Mouse (Mus musculus): Measurements from ENCODE around the gene Gab2. TPM values are rescaled to one million over a fixed set of nuclear protein-coding genes. Genes with fewer than 3 reads are reported as not detected.

Gab2 gene
- polyA plus RNA-seq, 1 experiment from 2014 or later, result 2.1 TPM

DNA sequence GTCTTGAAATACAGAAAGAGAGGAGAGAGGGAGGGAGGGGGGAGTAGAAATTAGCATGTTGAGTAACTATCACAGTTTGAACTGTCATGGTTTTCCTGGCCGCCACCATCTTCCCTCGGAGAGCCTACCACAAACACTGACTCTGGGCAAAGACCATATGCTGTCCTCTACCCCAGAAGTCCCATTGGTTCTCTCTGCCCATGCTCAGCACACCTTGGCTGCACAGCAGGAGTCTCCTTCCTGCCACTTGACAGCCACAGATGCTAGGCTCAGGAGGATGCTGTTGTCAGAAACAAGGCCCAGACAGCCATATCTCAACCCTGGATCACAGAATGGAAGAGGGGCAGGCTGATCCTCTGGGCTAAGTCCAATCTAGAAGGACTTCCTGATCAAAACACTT lies 253.0 kb downstream of the Gab2 start:
- no peak overlapping the region for H3K27ac ChIP-seq
- no peak for DNase-seq
- whole genome bisulfite sequencing (ENCODE audit: insufficient replicate concordance), result 53% methylated on average over 2 of the region's 2 CpGs

DNA sequence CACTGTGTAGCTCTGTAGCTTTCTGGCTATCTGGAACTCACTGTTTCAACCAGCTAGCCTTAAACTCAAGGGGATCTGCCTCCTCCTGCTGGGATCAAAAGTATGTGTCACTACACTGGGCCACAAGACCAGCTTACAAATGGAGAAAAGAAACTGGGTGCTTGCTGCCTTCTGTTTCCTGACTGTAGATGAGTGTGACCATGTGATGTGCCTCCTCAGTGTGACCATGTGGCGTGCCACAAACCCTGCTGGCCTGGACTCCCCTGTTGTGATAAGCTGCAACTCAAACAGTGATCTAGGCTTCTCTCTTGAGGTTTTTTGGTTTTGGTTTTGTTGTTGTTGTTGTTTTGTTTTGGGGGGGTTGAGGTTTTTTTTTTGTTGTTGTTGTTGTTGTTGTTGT lies 255.3 kb downstream of the Gab2 start:
- no peaks in the 10 kb centered on the region for H3K27me3 ChIP-seq
- H3K4me3 ChIP-seq (replicated peaks), result no peak overlapping the region
- DNase-seq (no peak), ATAC-seq (ENCODE audit: low read depth) (no peak)
- no peak overlapping the region for H3K4me2 ChIP-seq
- no peaks in the 10 kb centered on the region for H3K9me3 ChIP-seq (replicated peaks)
- H3K27ac ChIP-seq, result no peak overlapping the region
- peaks cover 46% of the 10 kb centered on the region for H3K4me1 ChIP-seq (replicated peaks)
- WGBS (ENCODE audit: insufficient replicate concordance), result 38% methylated on average over 1 of the region's 1 CpGs
- H3K36me3 ChIP-seq, result no peaks in the 10 kb centered on the region
- no peak overlapping the region for H3K9ac ChIP-seq

More for the DNA sequence above, 253.0 kb downstream of the Gab2 start:
- Histone ChIP-seq H3K36me3 (no peaks in the 10 kb centered on the region), H3K9ac (no peak overlapping the region), H3K9me3 (replicated peaks) (no peaks in the 10 kb centered on the region), H3K4me1 (replicated peaks) (peaks cover 46% of the 10 kb centered on the region), H3K4me3 (replicated peaks) (no peak overlapping the region), H3K27me3 (peaks cover 16% of the 10 kb centered on the region; the same call in 1 of the 2 replicates), H3K4me2 (no peak overlapping the region)
- no peak for ATAC-seq (ENCODE audit: low read depth)

- ATAC-seq (ENCODE audit: low read depth), result peak; percentile 55
- peaks cover 36% of the 10 kb centered on the region for H3K4me1 ChIP-seq (replicated peaks)
- H3K27me3 ChIP-seq, result no peaks in the 10 kb centered on the region
- H3K4me3 ChIP-seq (replicated peaks), result no peak overlapping the region
- H3K9ac ChIP-seq, result no peak overlapping the region
- no peaks in the 10 kb centered on the region for H3K9me3 ChIP-seq (replicated peaks)
- no peak for DNase-seq
- H3K36me3 ChIP-seq, result no peaks in the 10 kb centered on the region
- 66% methylated on average over 4 of the region's 4 CpGs for WGBS (ENCODE audit: insufficient replicate concordance)
- H3K4me2 ChIP-seq, result no peak overlapping the region
- no peak overlapping the region; the same call in 1 of the 2 replicates for H3K27ac ChIP-seq
Measured at GRCm38 (mm10) chr7:97338593-97338992, 257.2 kb downstream of the Gab2 start.

- ATAC-seq (ENCODE audit: low read depth), result no peak
- Histone ChIP-seq H3K36me3 (no peaks in the 10 kb centered on the region), H3K4me3 (replicated peaks) (no peak overlapping the region), H3K27ac (no peak overlapping the region), H3K4me2 (no peak overlapping the region), H3K27me3 (no peaks in the 10 kb centered on the region), H3K9ac (no peak overlapping the region), H3K4me1 (replicated peaks) (peaks cover 33% of the 10 kb centered on the region), H3K9me3 (replicated peaks) (no peaks in the 10 kb centered on the region)
- no peak for DNase-seq
- 88% methylated on average over 7 of the region's 7 CpGs for WGBS (ENCODE audit: insufficient replicate concordance)
Measured at GRCm38 (mm10) chr7:97339623-97340022, 258.2 kb downstream of the Gab2 start.

GRCm38 (mm10) chr7:97340907-97341849 lies 259.8 kb downstream of the Gab2 start:
- Histone ChIP-seq H3K4me1 (replicated peaks) (peaks cover 37% of the 10 kb centered on the region), H3K4me2 (no peak overlapping the region), H3K36me3 (no peaks in the 10 kb centered on the region), H3K27ac (no peak overlapping the region), H3K9me3 (replicated peaks) (no peaks in the 10 kb centered on the region), H3K27me3 (no peaks in the 10 kb centered on the region), H3K4me3 (replicated peaks) (no peak overlapping the region), H3K9ac (no peak overlapping the region)
- ATAC-seq (ENCODE audit: low read depth), result 0 out of 2 replicates have a peak, but pooled peaks have one; percentile 30
- WGBS (ENCODE audit: insufficient replicate concordance), result 42% methylated on average over 18 of the region's 18 CpGs
- peak; percentile 33 for DNase-seq

DNA sequence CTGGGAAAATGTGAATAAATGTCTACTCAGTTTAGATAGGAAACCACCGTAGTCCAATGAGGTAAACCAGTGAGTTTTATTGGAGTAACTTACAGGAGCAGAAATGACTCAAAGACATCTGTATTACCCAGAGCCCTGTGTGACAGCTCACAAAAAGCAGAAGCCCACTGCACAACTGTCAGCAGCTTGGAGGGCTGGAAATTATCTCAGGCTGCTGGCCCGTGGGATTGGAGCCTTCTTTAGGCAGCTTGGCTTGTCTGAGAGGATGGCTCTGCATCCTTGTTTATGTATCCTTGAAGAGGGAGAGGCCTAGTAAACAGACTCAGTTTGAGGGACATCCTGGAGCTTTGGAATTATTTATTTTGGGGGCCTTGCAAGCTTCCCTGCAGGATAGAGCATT lies 261.6 kb downstream of the Gab2 start:
- no peaks in the 10 kb centered on the region for H3K27me3 ChIP-seq
- no peaks in the 10 kb centered on the region for H3K9me3 ChIP-seq (replicated peaks)
- no peak overlapping the region for H3K4me2 ChIP-seq
- no peak overlapping the region for H3K27ac ChIP-seq
- DNase-seq, result no peak
- WGBS (ENCODE audit: insufficient replicate concordance), result 45% methylated on average over 2 of the region's 2 CpGs
- H3K4me1 ChIP-seq (replicated peaks), result peaks cover 42% of the 10 kb centered on the region
- H3K9ac ChIP-seq, result no peak overlapping the region
- no peaks in the 10 kb centered on the region for H3K36me3 ChIP-seq
- no peak overlapping the region for H3K4me3 ChIP-seq (replicated peaks)
- no peak for ATAC-seq (ENCODE audit: low read depth)

DNA sequence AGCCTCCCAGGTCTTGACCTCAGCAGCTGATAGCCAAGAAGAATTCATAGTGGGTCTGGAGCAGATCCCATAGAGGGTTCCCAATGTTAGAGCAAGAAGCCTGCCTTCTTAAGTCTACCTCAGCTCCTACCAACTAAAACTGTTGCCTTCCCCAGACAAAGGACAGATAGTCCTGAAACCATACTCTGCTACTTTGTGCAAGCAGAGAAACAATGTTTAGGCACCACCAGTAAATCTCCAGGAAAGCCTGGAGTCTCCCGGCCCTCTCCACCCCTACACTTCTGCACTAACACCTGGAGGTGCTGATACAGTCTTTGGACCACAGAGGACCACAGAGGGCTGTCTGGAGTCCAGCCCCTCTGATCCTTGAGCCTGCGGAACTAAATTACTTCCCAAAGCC lies 263.3 kb downstream of the Gab2 start:
- no peaks in the 10 kb centered on the region; the same call in 1 of the 2 replicates for H3K27me3 ChIP-seq
- no peak for ATAC-seq (ENCODE audit: low read depth)
- no peaks in the 10 kb centered on the region for H3K9me3 ChIP-seq (replicated peaks)
- DNase-seq, result no peak
- H3K9ac ChIP-seq, result no peak overlapping the region
- H3K36me3 ChIP-seq, result no peaks in the 10 kb centered on the region
- H3K27ac ChIP-seq, result no peak overlapping the region
- peaks cover 34% of the 10 kb centered on the region for H3K4me1 ChIP-seq (replicated peaks)
- H3K4me2 ChIP-seq, result no peak overlapping the region
- H3K4me3 ChIP-seq (replicated peaks), result no peak overlapping the region
- 73% methylated on average over 2 of the region's 2 CpGs for WGBS (ENCODE audit: insufficient replicate concordance)

GRCm38 (mm10) chr7:97345229-97345871 lies 264.0 kb downstream of the Gab2 start:
- no peaks in the 10 kb centered on the region for H3K9me3 ChIP-seq (replicated peaks)
- H3K27me3 ChIP-seq, result no peaks in the 10 kb centered on the region; the same call in 1 of the 2 replicates
- no peak overlapping the region for H3K9ac ChIP-seq
- peaks cover 34% of the 10 kb centered on the region for H3K4me1 ChIP-seq (replicated peaks)
- no peak for ATAC-seq (ENCODE audit: low read depth)
- no peak for DNase-seq
- no peak overlapping the region for H3K4me2 ChIP-seq
- no peak overlapping the region for H3K4me3 ChIP-seq (replicated peaks)
- H3K36me3 ChIP-seq, result no peaks in the 10 kb centered on the region
- 61% methylated on average over 10 of the region's 10 CpGs for WGBS (ENCODE audit: insufficient replicate concordance)
- no peak overlapping the region for H3K27ac ChIP-seq

GRCm38 (mm10) chr7:97346111-97346821 lies 264.9 kb downstream of the Gab2 start:
- Histone ChIP-seq H3K4me1 (replicated peaks) (peaks cover 28% of the 10 kb centered on the region), H3K36me3 (no peaks in the 10 kb centered on the region), H3K9me3 (replicated peaks) (no peaks in the 10 kb centered on the region), H3K27me3 (no peaks in the 10 kb centered on the region; the same call in 1 of the 2 replicates), H3K9ac (no peak overlapping the region), H3K4me3 (replicated peaks) (no peak overlapping the region), H3K4me2 (no peak overlapping the region), H3K27ac (no peak overlapping the region)
- DNase-seq (no peak), ATAC-seq (ENCODE audit: low read depth) (peak; percentile 39)
- 44% methylated on average over 9 of the region's 9 CpGs for WGBS (ENCODE audit: insufficient replicate concordance)

GRCm38 (mm10) chr7:97346822-97347166 lies 265.4 kb downstream of the Gab2 start:
- peaks cover 23% of the 10 kb centered on the region for H3K4me1 ChIP-seq (replicated peaks)
- H3K27ac ChIP-seq, result no peak overlapping the region
- H3K9ac ChIP-seq, result no peak overlapping the region
- ATAC-seq (ENCODE audit: low read depth) (peak; percentile 83), DNase-seq (peak; percentile 32)
- H3K27me3 ChIP-seq, result no peaks in the 10 kb centered on the region; the same call in 1 of the 2 replicates
- no peak overlapping the region for H3K4me3 ChIP-seq (replicated peaks)
- no peaks in the 10 kb centered on the region for H3K36me3 ChIP-seq
- H3K4me2 ChIP-seq, result no peak overlapping the region
- 25% methylated on average over 4 of the region's 4 CpGs for WGBS (ENCODE audit: insufficient replicate concordance)
- no peaks in the 10 kb centered on the region for H3K9me3 ChIP-seq (replicated peaks)

DNA sequence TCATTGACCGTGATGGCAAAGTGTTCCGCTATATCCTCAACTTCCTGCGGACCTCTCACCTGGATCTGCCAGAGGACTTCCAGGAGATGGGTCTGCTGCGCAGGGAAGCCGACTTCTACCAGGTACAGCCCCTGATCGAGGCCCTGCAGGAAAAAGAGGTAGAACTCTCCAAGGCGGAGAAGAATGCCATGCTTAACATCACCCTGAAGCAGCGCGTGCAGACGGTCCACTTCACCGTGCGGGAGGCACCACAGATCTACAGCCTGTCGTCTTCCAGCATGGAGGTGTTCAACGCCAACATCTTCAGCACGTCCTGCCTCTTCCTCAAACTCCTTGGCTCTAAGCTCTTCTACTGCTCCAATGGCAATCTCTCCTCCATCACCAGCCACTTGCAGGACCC lies 266.1 kb downstream of the Gab2 start:
- Histone ChIP-seq H3K36me3 (no peaks in the 10 kb centered on the region), H3K27ac (no peak overlapping the region), H3K9me3 (replicated peaks) (no peaks in the 10 kb centered on the region), H3K27me3 (no peaks in the 10 kb centered on the region; the same call in 1 of the 2 replicates), H3K4me3 (replicated peaks) (no peak overlapping the region), H3K4me2 (no peak overlapping the region), H3K4me1 (replicated peaks) (peaks cover 17% of the 10 kb centered on the region), H3K9ac (no peak overlapping the region)
- 85% methylated on average over 15 of the region's 15 CpGs for WGBS (ENCODE audit: insufficient replicate concordance)
- ATAC-seq (ENCODE audit: low read depth), result no peak
- no peak for DNase-seq
